Mouse (Mus musculus): ENCODE measurements around the gene Prdm11. TPM values are rescaled to one million over a fixed set of nuclear protein-coding genes. Genes with fewer than 3 reads are reported as not detected.
A peak's percentile ranks its signal among the peaks of the same experiment; 100 is the strongest.

Prdm11 gene
- polyA plus RNA-seq, 1 experiment from 2014 or later, result 2.0 TPM

DNA sequence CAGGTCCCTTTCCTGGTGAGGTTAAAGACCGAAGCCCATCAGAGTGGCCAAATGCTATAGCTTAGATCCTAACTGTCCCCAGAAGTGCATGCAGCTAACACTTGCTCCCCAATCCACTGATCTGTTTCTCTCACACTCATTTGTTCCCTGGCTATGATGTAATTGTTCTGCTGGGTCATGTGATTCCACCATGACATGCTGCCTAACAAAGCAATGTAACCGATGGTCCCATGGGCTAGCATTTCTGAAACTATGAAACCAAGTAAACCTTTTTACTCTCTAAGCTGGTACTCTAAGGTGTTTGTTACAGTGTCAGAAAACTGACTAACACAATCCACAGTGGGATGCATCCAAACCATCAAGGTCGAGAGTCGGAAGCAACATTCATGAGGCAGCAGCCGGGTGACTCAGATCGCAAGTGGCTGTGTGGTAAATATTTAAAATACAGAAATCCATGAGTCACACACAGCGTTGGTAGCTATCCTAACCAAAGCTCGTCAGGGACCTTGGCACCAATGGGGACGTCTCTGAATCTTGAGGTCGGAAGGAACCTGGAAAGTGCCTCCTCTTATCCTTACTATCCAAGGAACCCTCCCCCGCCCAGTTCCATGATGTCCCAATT lies 100.7 kb downstream of the Prdm11 start:
- Histone ChIP-seq H3K4me3 (no peak overlapping the region), H3K4me1 (peaks cover 28% of the 10 kb centered on the region), H3K27me3 (ENCODE audit: poor library complexity, severe bottlenecking) (no peaks in the 10 kb centered on the region), H3K36me3 (replicated peaks) (no peaks in the 10 kb centered on the region), H3K27ac (no peak overlapping the region), H3K9me3 (no peaks in the 10 kb centered on the region)
- 95% methylated on average over 11 of the region's 11 CpGs for WGBS
- no peak for DNase-seq (ENCODE audit: extremely low spot score, low spot score)

DNA sequence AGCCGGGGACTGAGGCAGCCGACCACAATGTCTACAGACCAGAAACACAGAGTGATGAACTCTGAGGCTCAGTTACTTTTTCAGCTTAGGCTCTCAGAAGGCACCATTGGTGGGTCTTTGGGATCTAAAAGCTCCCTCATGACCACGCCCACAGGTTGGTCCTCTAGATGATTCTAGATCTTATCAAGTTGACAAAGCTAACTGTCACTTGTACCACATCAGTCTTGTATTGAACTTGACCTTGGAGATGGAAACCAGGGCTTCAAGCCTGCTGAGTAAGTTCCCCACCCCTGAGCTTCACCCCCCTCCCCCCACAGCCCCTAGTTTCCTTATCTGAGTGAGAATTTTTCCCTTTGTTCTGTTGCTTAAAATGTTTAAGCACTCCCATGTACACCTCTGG lies 101.6 kb downstream of the Prdm11 start:
- 81% methylated on average over 3 of the region's 3 CpGs for WGBS
- DNase-seq (ENCODE audit: extremely low spot score, low spot score), result no peak
- no peak overlapping the region for H3K4me3 ChIP-seq

DNA sequence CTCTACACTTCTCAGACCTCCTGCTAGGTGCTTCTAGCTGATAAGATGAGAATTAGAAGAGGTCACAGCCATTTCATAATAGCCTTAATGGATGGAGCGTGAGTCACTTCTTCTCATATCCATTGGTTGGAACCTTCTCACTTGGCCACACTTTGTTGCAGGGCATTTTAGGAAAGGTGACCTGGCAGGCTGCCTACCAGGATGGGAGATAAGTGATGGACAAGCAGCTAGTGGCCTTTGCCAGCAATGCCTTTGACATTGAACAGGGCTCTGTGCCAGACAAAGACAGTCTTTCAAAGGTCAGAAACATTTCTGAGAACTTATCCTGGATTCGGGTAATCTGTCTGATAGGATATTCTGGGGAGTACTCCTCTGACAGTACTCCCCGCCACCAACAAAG lies 102.6 kb downstream of the Prdm11 start:
- H3K36me3 ChIP-seq (replicated peaks), result no peaks in the 10 kb centered on the region
- no peak overlapping the region for H3K4me3 ChIP-seq
- DNase-seq (ENCODE audit: extremely low spot score, low spot score), result no peak
- H3K27me3 ChIP-seq (ENCODE audit: poor library complexity, severe bottlenecking), result no peaks in the 10 kb centered on the region
- no peaks in the 10 kb centered on the region for H3K9me3 ChIP-seq
- no peak overlapping the region for H3K27ac ChIP-seq
- H3K4me1 ChIP-seq, result peaks cover 13% of the 10 kb centered on the region
- 86% methylated on average over 3 of the region's 3 CpGs for WGBS

More for the DNA sequence above, 101.6 kb downstream of the Prdm11 start:
- Histone ChIP-seq H3K36me3 (replicated peaks) (no peaks in the 10 kb centered on the region), H3K27me3 (ENCODE audit: poor library complexity, severe bottlenecking) (no peaks in the 10 kb centered on the region), H3K4me1 (peaks cover 22% of the 10 kb centered on the region), H3K27ac (no peak overlapping the region), H3K9me3 (no peaks in the 10 kb centered on the region)

DNA sequence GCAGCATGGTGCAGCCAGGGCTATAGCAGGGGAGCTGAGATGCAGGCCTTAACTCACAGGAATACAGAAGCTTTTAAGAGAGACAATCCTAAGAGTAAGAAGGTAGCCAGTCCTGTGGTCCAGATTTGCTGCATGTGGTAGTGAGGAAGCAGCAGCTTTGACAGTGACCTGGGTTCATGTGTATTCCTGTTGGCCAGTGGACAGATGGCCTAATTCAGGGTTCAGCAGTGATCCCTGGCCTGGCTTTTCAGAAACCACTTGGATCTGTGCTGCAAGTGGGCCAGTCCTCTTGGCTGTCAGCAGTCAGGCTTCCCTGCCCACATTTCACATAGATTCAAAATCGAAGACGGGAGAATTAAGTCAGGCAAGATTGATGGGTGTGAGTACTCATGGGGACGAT lies 104.5 kb downstream of the Prdm11 start:
- Histone ChIP-seq H3K4me3 (no peak overlapping the region), H3K27ac (no peak overlapping the region), H3K36me3 (replicated peaks) (no peaks in the 10 kb centered on the region), H3K9me3 (no peaks in the 10 kb centered on the region), H3K4me1 (no peaks in the 10 kb centered on the region), H3K27me3 (ENCODE audit: poor library complexity, severe bottlenecking) (no peaks in the 10 kb centered on the region)
- WGBS, result 85% methylated on average over 3 of the region's 3 CpGs
- no peak for DNase-seq (ENCODE audit: extremely low spot score, low spot score)

DNA sequence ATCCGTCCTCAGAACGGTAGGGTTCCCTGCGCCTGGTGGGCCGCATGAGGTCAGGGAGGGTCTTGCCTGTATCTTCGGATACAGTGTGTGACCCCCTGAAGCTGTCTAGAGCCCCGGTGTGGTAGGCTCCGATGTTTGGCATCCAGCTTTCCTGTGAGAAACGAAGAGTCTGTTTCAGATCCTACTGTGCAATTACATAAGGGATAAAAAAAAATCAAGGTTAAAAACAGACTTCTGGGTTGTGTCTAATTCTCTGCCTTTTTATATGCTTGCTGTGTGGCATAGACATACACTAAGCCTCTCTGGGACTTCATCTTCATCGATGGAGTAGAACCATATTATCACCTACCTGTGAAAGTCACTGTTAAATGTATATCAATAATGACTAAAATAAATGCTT lies 105.0 kb downstream of the Prdm11 start:
- Histone ChIP-seq H3K27ac (no peak overlapping the region), H3K9me3 (no peaks in the 10 kb centered on the region), H3K4me1 (no peaks in the 10 kb centered on the region), H3K4me3 (no peak overlapping the region), H3K36me3 (replicated peaks) (no peaks in the 10 kb centered on the region), H3K27me3 (ENCODE audit: poor library complexity, severe bottlenecking) (no peaks in the 10 kb centered on the region)
- no peak for DNase-seq (ENCODE audit: extremely low spot score, low spot score)
- 90% methylated on average over 9 of the region's 9 CpGs for WGBS

DNA sequence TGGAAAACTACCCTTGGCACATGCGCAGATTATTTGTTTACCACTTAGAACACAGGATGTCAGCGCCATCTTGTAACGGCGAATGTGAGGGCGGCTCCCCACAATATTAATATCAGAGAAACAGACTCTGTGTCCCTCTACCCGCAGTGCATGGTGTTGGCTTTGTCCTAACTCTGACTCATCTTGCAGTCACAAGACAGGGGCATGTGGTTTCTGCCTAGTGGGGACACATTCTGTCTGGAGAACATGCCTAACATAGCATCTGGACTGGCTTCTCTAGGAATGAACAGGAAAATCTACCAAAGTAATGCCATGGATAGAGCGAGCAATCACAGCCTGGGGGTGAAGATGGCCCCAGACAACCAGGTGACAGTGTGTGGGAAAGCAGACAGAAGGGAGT lies 107.1 kb downstream of the Prdm11 start:
- no peaks in the 10 kb centered on the region for H3K36me3 ChIP-seq (replicated peaks)
- no peaks in the 10 kb centered on the region for H3K27me3 ChIP-seq (ENCODE audit: poor library complexity, severe bottlenecking)
- DNase-seq (ENCODE audit: extremely low spot score, low spot score), result no peak
- no peak overlapping the region for H3K4me3 ChIP-seq
- 91% methylated on average over 7 of the region's 7 CpGs for WGBS
- peaks cover 19% of the 10 kb centered on the region for H3K4me1 ChIP-seq
- no peak overlapping the region for H3K27ac ChIP-seq
- no peaks in the 10 kb centered on the region for H3K9me3 ChIP-seq

DNA sequence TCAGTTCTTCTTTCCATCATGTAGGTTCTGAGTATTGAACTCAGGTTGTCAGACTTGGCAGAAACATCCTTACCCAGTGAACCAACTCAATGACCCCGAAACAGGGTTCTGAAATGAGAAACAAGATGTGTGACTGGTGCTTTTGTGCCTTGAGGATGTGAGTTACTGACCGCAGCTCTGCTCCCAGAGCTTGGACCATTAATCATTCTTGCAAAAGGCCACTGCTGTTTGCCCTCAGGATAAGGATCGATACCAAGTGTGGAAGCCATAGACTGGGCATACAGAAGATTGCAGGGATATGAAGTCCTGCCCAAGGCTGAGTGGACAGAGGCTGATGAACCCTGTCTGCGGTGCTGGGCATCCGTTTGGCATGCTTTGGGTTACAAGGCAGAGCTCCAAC lies 107.9 kb downstream of the Prdm11 start:
- H3K4me1 ChIP-seq, result peaks cover 19% of the 10 kb centered on the region
- WGBS, result 91% methylated on average over 5 of the region's 5 CpGs
- no peak overlapping the region for H3K27ac ChIP-seq
- no peaks in the 10 kb centered on the region for H3K36me3 ChIP-seq (replicated peaks)
- no peak for DNase-seq (ENCODE audit: extremely low spot score, low spot score)
- no peaks in the 10 kb centered on the region for H3K9me3 ChIP-seq
- H3K27me3 ChIP-seq (ENCODE audit: poor library complexity, severe bottlenecking), result no peaks in the 10 kb centered on the region
- H3K4me3 ChIP-seq, result no peak overlapping the region

DNA sequence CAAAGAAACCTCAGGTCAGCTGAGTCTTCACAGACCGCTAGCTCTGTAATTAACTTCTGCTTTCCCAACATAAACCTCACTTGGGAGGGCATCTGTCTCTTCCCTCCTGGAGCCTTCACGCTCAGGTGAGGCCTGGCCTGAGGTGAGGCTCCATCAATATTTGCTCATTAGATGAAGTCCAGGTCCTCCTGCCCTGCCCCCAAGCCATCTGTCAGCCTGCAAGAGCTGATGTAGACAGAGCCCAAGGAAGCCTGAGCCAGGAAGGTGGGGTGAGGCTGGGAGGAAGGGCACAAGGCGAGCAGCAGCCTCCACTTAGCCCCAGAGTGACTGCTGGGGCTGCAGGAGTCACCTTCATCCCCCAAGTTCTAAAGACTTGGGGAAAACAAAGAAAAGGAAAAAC lies 110.5 kb downstream of the Prdm11 start:
- Histone ChIP-seq H3K36me3 (replicated peaks) (no peaks in the 10 kb centered on the region), H3K4me3 (no peak overlapping the region), H3K27ac (peak overlapping the region; percentile 60; the same call in 1 of the 2 replicates), H3K27me3 (ENCODE audit: poor library complexity, severe bottlenecking) (no peaks in the 10 kb centered on the region), H3K4me1 (peaks cover 19% of the 10 kb centered on the region), H3K9me3 (no peaks in the 10 kb centered on the region)
- no peak for DNase-seq (ENCODE audit: extremely low spot score, low spot score)
- WGBS, result 69% methylated on average over 3 of the region's 3 CpGs

DNA sequence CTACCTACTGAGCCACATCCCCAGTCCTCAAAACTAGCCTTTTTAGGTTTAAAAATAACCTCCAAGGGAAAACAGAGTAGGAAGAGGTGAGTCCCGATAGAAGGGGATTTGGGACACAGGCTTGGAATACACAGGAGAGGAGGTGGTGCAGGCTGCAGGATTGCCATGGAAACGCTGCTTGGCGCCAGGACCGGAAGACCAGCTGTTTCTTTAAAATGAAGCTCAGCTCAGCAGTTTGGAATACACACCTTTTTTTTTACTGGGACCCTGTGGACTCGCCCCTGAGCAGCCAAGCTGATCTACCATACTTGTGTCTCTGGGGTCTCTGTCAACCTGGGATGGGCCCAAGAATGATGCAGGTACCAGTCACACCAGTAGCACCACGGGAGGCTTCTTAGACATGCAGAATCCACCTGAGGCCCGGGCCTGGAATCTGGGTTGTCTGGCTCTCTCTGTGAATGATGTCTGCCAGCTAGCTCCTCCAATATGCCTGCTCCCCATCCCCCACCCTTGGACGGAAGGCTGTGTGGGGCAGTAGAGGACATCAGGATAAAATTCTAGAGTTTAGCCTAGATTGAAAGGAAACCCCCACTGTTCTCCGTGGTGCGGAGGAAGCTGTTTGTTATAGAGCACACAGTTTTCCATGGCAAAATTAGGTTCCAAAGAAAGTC lies 111.5 kb downstream of the Prdm11 start:
- H3K27me3 ChIP-seq (ENCODE audit: poor library complexity, severe bottlenecking), result no peaks in the 10 kb centered on the region
- no peak overlapping the region for H3K4me3 ChIP-seq
- no peaks in the 10 kb centered on the region for H3K36me3 ChIP-seq (replicated peaks)
- peak overlapping the region; percentile 42; the same call in 1 of the 2 replicates for H3K27ac ChIP-seq
- no peaks in the 10 kb centered on the region for H3K9me3 ChIP-seq
- peaks cover 19% of the 10 kb centered on the region for H3K4me1 ChIP-seq
- WGBS, result 22% methylated on average over 10 of the region's 10 CpGs
- DNase-seq (ENCODE audit: extremely low spot score, low spot score), result no peak

DNA sequence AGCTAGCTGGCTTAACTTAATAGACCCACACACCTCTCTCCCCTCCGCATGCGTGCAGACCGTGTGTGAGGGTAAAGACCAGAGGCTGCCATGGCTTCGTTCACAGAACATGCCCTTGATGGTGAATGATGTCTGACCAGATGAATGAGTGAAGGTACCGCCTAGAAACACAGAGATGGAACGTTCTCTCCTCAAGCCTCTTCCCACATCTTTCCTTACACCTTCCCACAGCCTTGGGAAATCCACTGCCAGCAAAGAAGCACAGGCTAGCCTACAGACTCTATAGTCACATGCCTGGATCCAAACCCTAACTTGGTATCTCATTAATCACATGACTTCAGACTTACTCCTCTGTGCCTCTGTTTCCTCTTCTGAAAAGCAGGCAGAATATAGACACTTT lies 112.6 kb downstream of the Prdm11 start:
- WGBS, result 85% methylated on average over 6 of the region's 6 CpGs
- H3K4me1 ChIP-seq, result peaks cover 19% of the 10 kb centered on the region
- H3K4me3 ChIP-seq, result no peak overlapping the region
- H3K9me3 ChIP-seq, result no peaks in the 10 kb centered on the region
- no peak for DNase-seq (ENCODE audit: extremely low spot score, low spot score)
- H3K27me3 ChIP-seq (ENCODE audit: poor library complexity, severe bottlenecking), result no peaks in the 10 kb centered on the region
- no peaks in the 10 kb centered on the region for H3K36me3 ChIP-seq (replicated peaks)
- H3K27ac ChIP-seq, result no peak overlapping the region

DNA sequence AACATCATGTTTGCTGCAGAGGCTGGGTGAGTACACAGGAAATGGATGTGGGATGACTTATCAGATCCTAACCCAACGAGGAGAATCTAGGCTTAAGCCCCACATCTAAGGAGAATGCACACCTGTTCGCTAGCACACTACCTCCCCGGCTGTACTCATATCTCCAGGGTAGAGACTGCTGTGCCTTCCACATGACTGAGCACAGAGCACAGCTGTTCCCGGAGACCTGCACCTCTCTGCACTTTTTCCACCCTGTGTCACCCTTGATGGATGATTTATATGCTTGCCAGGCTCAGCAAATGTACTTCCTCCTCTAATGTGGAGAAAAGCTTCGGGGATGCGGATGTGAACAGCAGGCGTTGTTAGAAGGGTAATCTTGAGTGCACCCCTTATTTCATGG lies 114.9 kb downstream of the Prdm11 start:
- Histone ChIP-seq H3K9me3 (no peaks in the 10 kb centered on the region), H3K4me1 (peaks cover 19% of the 10 kb centered on the region), H3K36me3 (replicated peaks) (no peaks in the 10 kb centered on the region), H3K27ac (no peak overlapping the region), H3K4me3 (no peak overlapping the region), H3K27me3 (ENCODE audit: poor library complexity, severe bottlenecking) (0 out of 2 replicates have a peak, but pooled peaks cover 2% of the 10 kb centered on the region)
- DNase-seq (ENCODE audit: extremely low spot score, low spot score), result no peak
- 91% methylated on average over 7 of the region's 7 CpGs for WGBS

DNA sequence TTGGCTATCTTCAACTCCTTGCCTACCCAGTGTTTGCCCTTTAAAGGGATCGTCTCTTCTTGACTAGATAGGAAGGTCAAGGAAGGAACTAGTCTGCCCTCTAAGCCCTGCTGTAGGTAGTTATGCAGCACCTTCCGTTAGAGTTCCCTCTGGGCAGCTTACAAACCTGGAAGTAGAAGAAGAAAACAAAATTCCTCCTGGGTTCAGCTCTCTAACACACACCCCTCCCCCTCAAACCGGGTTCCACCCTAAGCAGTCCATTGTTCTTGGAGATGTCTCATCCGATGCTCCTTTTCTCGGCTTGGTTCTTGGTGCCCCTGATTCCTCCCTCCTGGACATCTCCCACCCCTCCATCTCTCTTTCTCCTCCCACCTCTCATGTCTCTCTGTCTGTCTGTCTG lies 116.3 kb downstream of the Prdm11 start:
- Histone ChIP-seq H3K36me3 (replicated peaks) (no peaks in the 10 kb centered on the region), H3K27me3 (ENCODE audit: poor library complexity, severe bottlenecking) (0 out of 2 replicates have a peak, but pooled peaks cover 2% of the 10 kb centered on the region), H3K9me3 (no peaks in the 10 kb centered on the region), H3K4me3 (no peak overlapping the region), H3K27ac (no peak overlapping the region), H3K4me1 (peaks cover 9% of the 10 kb centered on the region)
- 81% methylated on average over 5 of the region's 5 CpGs for WGBS
- DNase-seq (ENCODE audit: extremely low spot score, low spot score), result no peak

DNA sequence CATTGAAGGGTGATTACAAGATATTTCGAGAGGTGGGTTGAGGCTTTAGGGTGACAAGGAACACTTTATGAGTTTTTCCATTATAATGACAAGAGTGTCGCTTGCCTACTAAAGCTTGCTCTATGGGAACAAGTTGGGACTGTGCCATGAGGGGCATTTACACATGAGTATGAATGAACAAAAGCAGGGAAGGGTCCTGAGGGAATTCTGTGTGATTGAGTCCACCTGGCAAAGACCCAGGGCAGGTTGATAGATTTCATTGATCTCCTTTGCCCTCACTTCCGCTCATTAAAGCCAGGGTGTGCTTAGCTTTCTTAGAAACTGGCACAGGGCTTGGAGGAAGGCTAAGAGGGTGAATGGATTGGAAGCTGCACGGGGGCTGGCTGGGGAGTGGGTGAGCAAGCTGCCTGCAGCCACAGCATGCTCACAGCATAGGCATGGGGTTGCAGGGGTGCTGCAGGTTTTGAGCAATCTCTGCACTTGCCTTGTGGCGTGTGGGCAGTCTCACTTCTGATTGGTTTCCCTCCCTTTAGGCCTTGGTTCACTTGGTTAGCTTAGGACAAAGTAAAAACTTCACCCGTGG lies 121.2 kb downstream of the Prdm11 start:
- Histone ChIP-seq H3K36me3 (replicated peaks) (no peaks in the 10 kb centered on the region), H3K27ac (no peak overlapping the region), H3K4me3 (no peak overlapping the region), H3K9me3 (no peaks in the 10 kb centered on the region), H3K4me1 (no peaks in the 10 kb centered on the region), H3K27me3 (ENCODE audit: poor library complexity, severe bottlenecking) (0 out of 2 replicates have a peak, but pooled peaks cover 2% of the 10 kb centered on the region)
- no peak for DNase-seq (ENCODE audit: extremely low spot score, low spot score)
- WGBS, result 79% methylated on average over 6 of the region's 6 CpGs

All from forebrain, embryonic 10.5 days (tissue).